Mouse (Mus musculus) lung, adult 2 months (tissue): ENCODE results near the gene Gm6763.
"Not testable (repeated sequence)": the region's sequence is repeated elsewhere in the genome, so short reads cannot be mapped to it uniquely, and the experiment has no call there.

Source experiments
- CTCF ChIP-seq: fragments of 200-500 bp; IDR thresholded peaks from 2 replicates; pipeline ENCODE4 v1.5.1; 2011; ENCODE audit warnings: mild to moderate bottlenecking, low read length, control low read depth; ENCODE audit not compliant: insufficient read depth
- POLR2A ChIP-seq: fragments of 200-500 bp; IDR thresholded peaks from 2 replicates; pipeline ENCODE4 v1.6.1; 2011; ENCODE audit warnings: low read depth, mild to moderate bottlenecking, control low read depth, low read length, borderline replicate concordance; ENCODE audit errors: extremely low read depth

DNA sequence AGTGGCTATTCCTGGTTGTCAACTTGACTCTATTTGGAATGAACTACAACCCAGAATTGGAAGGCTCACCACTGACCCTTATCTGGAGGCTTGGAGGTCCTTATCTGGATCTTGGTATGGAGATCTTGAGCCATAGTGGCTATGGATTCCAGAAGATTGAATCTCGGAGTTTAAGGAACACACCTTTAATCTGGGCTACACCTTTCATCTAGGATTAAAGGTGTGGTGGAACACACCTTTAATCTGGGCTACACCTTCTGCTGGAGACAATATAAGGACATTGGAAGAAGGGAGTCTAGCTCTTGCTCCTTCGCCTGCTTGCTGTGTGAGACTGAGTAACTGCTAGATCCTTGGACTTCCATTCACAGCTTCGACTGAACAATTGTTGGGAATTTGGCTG lies 25.4 kb downstream of the Gm6763 start, which contains the start of gene Gm21312:
- TF ChIP-seq POLR2A, CTCF: not testable (repeated sequence)
